Mouse (Mus musculus): ENCODE measurements around the gene Proca1. TPM values are rescaled to one million over a fixed set of nuclear protein-coding genes. Genes with fewer than 3 reads are reported as not detected.

The Proca1 gene
- polyA plus RNA-seq, 1 experiment from 2014 or later = 0.77 TPM

- Histone ChIP-seq H3K4me3 (ENCODE audit: low read depth, low read length) (no peak overlapping the region), H3K9me3 (ENCODE audit: control insufficient read depth) (no peaks in the 10 kb centered on the region), H3K4me1 (replicated peaks; ENCODE audit: control insufficient read depth, insufficient read depth, low read length) (no peaks in the 10 kb centered on the region; the same call in 1 of the 2 replicates), H3K4me2 (replicated peaks; ENCODE audit: low read depth) (no peak overlapping the region), H3K27ac (ENCODE audit: low read depth, low read length) (no peak overlapping the region), H3K27me3 (replicated peaks; ENCODE audit: control insufficient read depth, insufficient read depth, low read length) (no peaks in the 10 kb centered on the region), H3K36me3 (ENCODE audit: control insufficient read depth, insufficient read depth) (peaks cover 51% of the 10 kb centered on the region), H3K9ac (ENCODE audit: low read depth, low read length) (no peak overlapping the region)
- TF ChIP-seq CTCF (IDR thresholded peaks at IDR 0.05; ENCODE audit: low read depth) = no peak
- ATAC-seq = no peak
- WGBS = 54% methylated on average over 13 of the region's 13 CpGs
These were observed 12.4 kb downstream of the Proca1 start for GRCm38 (mm10) chr11:78205361-78206206.

GRCm38 (mm10) chr11:78207190-78207589 is 14.0 kb downstream of the Proca1 start:
- no peaks in the 10 kb centered on the region for H3K9me3 ChIP-seq (ENCODE audit: control insufficient read depth)
- peaks cover 67% of the 10 kb centered on the region for H3K36me3 ChIP-seq (ENCODE audit: control insufficient read depth, insufficient read depth)
- ATAC-seq = no peak
- no peak overlapping the region for H3K27ac ChIP-seq (ENCODE audit: low read depth, low read length)
- WGBS = 91% methylated on average over 7 of the region's 7 CpGs
- H3K4me3 ChIP-seq (ENCODE audit: low read depth, low read length) = no peak overlapping the region
- no peak for TF ChIP-seq CTCF (IDR thresholded peaks at IDR 0.05; ENCODE audit: low read depth)
- no peak overlapping the region for H3K4me2 ChIP-seq (replicated peaks; ENCODE audit: low read depth)
- H3K27me3 ChIP-seq (replicated peaks; ENCODE audit: control insufficient read depth, insufficient read depth, low read length) = no peaks in the 10 kb centered on the region
- H3K9ac ChIP-seq (ENCODE audit: low read depth, low read length) = no peak overlapping the region
- H3K4me1 ChIP-seq (replicated peaks; ENCODE audit: control insufficient read depth, insufficient read depth, low read length) = no peaks in the 10 kb centered on the region; the same call in 1 of the 2 replicates

- Histone ChIP-seq H3K4me2 (replicated peaks; ENCODE audit: low read depth) (no peak overlapping the region), H3K9me3 (ENCODE audit: control insufficient read depth) (no peaks in the 10 kb centered on the region), H3K36me3 (ENCODE audit: control insufficient read depth, insufficient read depth) (peaks cover 88% of the 10 kb centered on the region), H3K27ac (ENCODE audit: low read depth, low read length) (no peak overlapping the region), H3K27me3 (replicated peaks; ENCODE audit: control insufficient read depth, insufficient read depth, low read length) (no peaks in the 10 kb centered on the region), H3K4me1 (replicated peaks; ENCODE audit: control insufficient read depth, insufficient read depth, low read length) (no peaks in the 10 kb centered on the region; the same call in 1 of the 2 replicates), H3K4me3 (ENCODE audit: low read depth, low read length) (no peak overlapping the region), H3K9ac (ENCODE audit: low read depth, low read length) (no peak overlapping the region)
- WGBS = 92% methylated on average over 6 of the region's 6 CpGs
- no peak for TF ChIP-seq CTCF (IDR thresholded peaks at IDR 0.05; ENCODE audit: low read depth)
- ATAC-seq = no peak
These were observed 16.7 kb downstream of the Proca1 start for GRCm38 (mm10) chr11:78209886-78210285.

- H3K36me3 ChIP-seq (ENCODE audit: control insufficient read depth, insufficient read depth) = peaks cover 91% of the 10 kb centered on the region
- no peak overlapping the region for H3K9ac ChIP-seq (ENCODE audit: low read depth, low read length)
- no peak for ATAC-seq
- TF ChIP-seq CTCF (IDR thresholded peaks at IDR 0.05; ENCODE audit: low read depth) = no peak
- no peak overlapping the region for H3K4me2 ChIP-seq (replicated peaks; ENCODE audit: low read depth)
- H3K4me1 ChIP-seq (replicated peaks; ENCODE audit: control insufficient read depth, insufficient read depth, low read length) = no peaks in the 10 kb centered on the region
- no peaks in the 10 kb centered on the region for H3K27me3 ChIP-seq (replicated peaks; ENCODE audit: control insufficient read depth, insufficient read depth, low read length)
- WGBS = 64% methylated on average over 7 of the region's 7 CpGs
- no peaks in the 10 kb centered on the region for H3K9me3 ChIP-seq (ENCODE audit: control insufficient read depth)
- no peak overlapping the region for H3K27ac ChIP-seq (ENCODE audit: low read depth, low read length)
- no peak overlapping the region for H3K4me3 ChIP-seq (ENCODE audit: low read depth, low read length)
These were observed 17.4 kb downstream of the Proca1 start for GRCm38 (mm10) chr11:78210615-78211014.

GRCm38 (mm10) chr11:78211513-78211912 is 18.3 kb downstream of the Proca1 start:
- 74% methylated on average over 5 of the region's 5 CpGs for WGBS
- Histone ChIP-seq H3K27me3 (replicated peaks; ENCODE audit: control insufficient read depth, insufficient read depth, low read length) (no peaks in the 10 kb centered on the region), H3K4me1 (replicated peaks; ENCODE audit: control insufficient read depth, insufficient read depth, low read length) (no peaks in the 10 kb centered on the region), H3K9ac (ENCODE audit: low read depth, low read length) (no peak overlapping the region), H3K4me3 (ENCODE audit: low read depth, low read length) (no peak overlapping the region), H3K36me3 (ENCODE audit: control insufficient read depth, insufficient read depth) (peaks cover 92% of the 10 kb centered on the region), H3K27ac (ENCODE audit: low read depth, low read length) (no peak overlapping the region), H3K9me3 (ENCODE audit: control insufficient read depth) (no peaks in the 10 kb centered on the region), H3K4me2 (replicated peaks; ENCODE audit: low read depth) (no peak overlapping the region)
- no peak for ATAC-seq
- TF ChIP-seq CTCF (IDR thresholded peaks at IDR 0.05; ENCODE audit: low read depth) = no peak

GRCm38 (mm10) chr11:78213086-78213817 is 20.1 kb downstream of the Proca1 start:
- peaks cover 91% of the 10 kb centered on the region for H3K36me3 ChIP-seq (ENCODE audit: control insufficient read depth, insufficient read depth)

More at GRCm38 (mm10) chr11:78213086-78213817, 20.1 kb downstream of the Proca1 start:
- no peak overlapping the region for H3K4me2 ChIP-seq (replicated peaks; ENCODE audit: low read depth)
- WGBS = 91% methylated on average over 14 of the region's 14 CpGs
- no peak overlapping the region for H3K9ac ChIP-seq (ENCODE audit: low read depth, low read length)
- no peak overlapping the region for H3K27ac ChIP-seq (ENCODE audit: low read depth, low read length)
- H3K9me3 ChIP-seq (ENCODE audit: control insufficient read depth) = no peaks in the 10 kb centered on the region
- no peak overlapping the region for H3K4me3 ChIP-seq (ENCODE audit: low read depth, low read length)
- ATAC-seq = no peak
- no peaks in the 10 kb centered on the region for H3K27me3 ChIP-seq (replicated peaks; ENCODE audit: control insufficient read depth, insufficient read depth, low read length)
- H3K4me1 ChIP-seq (replicated peaks; ENCODE audit: control insufficient read depth, insufficient read depth, low read length) = no peaks in the 10 kb centered on the region
- TF ChIP-seq CTCF (IDR thresholded peaks at IDR 0.05; ENCODE audit: low read depth) = no peak
